Mouse (Mus musculus) midbrain, postnatal 0 days (tissue): ENCODE measurements around the gene Pdzk1ip1. TPM values are rescaled to one million over a fixed set of nuclear protein-coding genes. Genes with fewer than 3 reads are reported as not detected.

Experiments used
- ATAC-seq: fragments of 200-750 bp; cut with Nextera tagmentation; 2 replicates; pipeline ENCODE4 v1.8.0; 2017; ENCODE audit warnings: moderate number of reproducible peaks, mild to moderate bottlenecking, moderate TSS enrichment, moderate library complexity; ENCODE audit not compliant: low FRiP score
- DNase-seq: peaks from one replicate; pipeline ENCODE4 v3.0.0-alpha.2; 2015; ENCODE audit warnings: low spot score
- H3K27ac ChIP-seq: fragments of 300-500 bp; sonication (generic); 2 replicates; pipeline ENCODE4 v1.5.1; 2014; ENCODE audit warnings: low read depth, mild to moderate bottlenecking, low read length, mixed read lengths
- H3K27me3 ChIP-seq: fragments of 300-500 bp; sonication (generic); 2 replicates; pipeline ENCODE4 v1.6.1; 2014; ENCODE audit warnings: low read length, control low read depth, mixed read lengths; ENCODE audit not compliant: insufficient read depth
- H3K36me3 ChIP-seq: fragments of 300-500 bp; sonication (generic); 2 replicates; pipeline ENCODE4 v1.6.1; 2014; ENCODE audit warnings: low read length, control low read depth, mixed read lengths; ENCODE audit not compliant: insufficient read depth
- H3K4me1 ChIP-seq: fragments of 300-500 bp; sonication (generic); 2 replicates; pipeline ENCODE4 v1.6.1; 2014; ENCODE audit warnings: mild to moderate bottlenecking, control low read depth, antibody characterized with exemption, low read length, mixed read lengths; ENCODE audit not compliant: insufficient read depth
- H3K4me2 ChIP-seq: fragments of 300-500 bp; sonication (generic); 2 replicates; pipeline ENCODE4 v1.6.1; 2014; ENCODE audit warnings: low read depth, mild to moderate bottlenecking, low read length, mixed read lengths; ENCODE audit not compliant: poor library complexity, severe bottlenecking
- H3K4me3 ChIP-seq: fragments of 300-500 bp; sonication (generic); 2 replicates; pipeline ENCODE4 v1.5.1; 2014; ENCODE audit warnings: low read depth, mild to moderate bottlenecking, low read length, moderate library complexity
- H3K9ac ChIP-seq: fragments of 300-500 bp; sonication (generic); replicated peaks from 2 replicates; pipeline ENCODE4 v1.6.1; 2014; ENCODE audit warnings: mild to moderate bottlenecking, low read length, moderate library complexity, mixed read lengths; ENCODE audit not compliant: poor library complexity, severe bottlenecking
- H3K9me3 ChIP-seq: fragments of 300-500 bp; sonication (generic); 2 replicates; pipeline ENCODE4 v1.6.1; 2016; ENCODE audit warnings: low read length, control low read depth
- CTCF ChIP-seq: IDR thresholded peaks from 2 replicates; pipeline ENCODE4 v1.5.1; 2016; ENCODE audit warnings: antibody characterized with exemption, mild to moderate bottlenecking
- WGBS: fragments of 180-500 bp; shearing (Covaris S2); extraction: QIAGEN DNeasy Blood & Tissue Kit; methylation state at CpG from one replicate; pipeline ENCODE4 v1.1.7; 2014; 5-methylcytosine and 5-hydroxymethylcytosine counted together
- polyA plus RNA-seq: library from polyadenylated mRNA; unstranded; fragments of >200 nt; fragmentation: Nextera tagmentation; extraction: Ambion mirVana; gene quantifications from 2 replicates; pipeline ENCODE4 v1.2.1, GENCODE M21; 2015
- total RNA-seq: library from RNA; depleted of rRNA; stranded (reverse); fragments of >200 nt; gene quantifications from 2 replicates; pipeline ENCODE4 v1.2.3, GENCODE M21; 2014

Gene Pdzk1ip1
- total and polyA plus RNA-seq, 2 experiments from 2014 or later: 1.9 to 3.0 TPM

DNA sequence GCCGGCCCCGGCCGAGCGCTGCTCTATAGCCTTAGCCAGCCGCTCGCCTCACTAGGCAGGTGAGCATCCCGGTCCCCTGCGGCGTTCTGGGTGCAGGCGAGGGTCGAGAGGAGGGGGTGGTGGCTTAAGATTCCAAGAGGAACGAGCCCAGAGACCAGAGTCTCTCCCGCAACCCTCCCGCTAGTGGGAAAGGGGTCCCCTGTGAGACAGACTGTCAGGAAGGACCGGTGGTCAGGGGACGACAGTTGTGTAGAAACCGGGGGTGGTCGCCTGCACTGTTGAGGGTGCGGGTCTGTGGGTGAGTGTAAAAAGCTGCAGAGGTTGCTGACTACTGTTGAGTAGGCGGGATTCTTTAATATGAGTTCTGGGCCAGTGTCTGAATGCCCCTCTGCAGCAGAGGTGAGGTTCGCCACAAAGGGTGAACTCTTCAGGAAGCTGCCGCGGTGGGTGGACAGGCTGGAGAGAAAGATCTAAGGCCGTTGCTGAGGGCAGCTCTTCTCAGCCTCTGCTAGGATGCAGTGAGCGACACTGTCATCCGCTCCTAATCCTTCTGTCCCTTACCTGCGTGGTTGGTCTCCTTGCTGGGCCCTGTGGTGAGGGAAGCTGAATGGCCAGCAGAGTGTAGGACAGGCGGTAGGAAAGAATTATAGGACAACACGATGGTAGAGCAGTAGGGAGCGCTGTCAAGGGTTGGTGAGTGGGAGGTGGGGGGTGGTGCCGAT, 24.8 kb upstream of the Pdzk1ip1 start:
- Histone ChIP-seq H3K36me3 (no peaks in the 10 kb centered on the region; the same call in 1 of the 2 replicates), H3K9ac (peak overlapping the region; percentile 72), H3K9me3 (no peaks in the 10 kb centered on the region), H3K4me2 (peak overlapping the region; percentile 74), H3K4me1 (no peaks in the 10 kb centered on the region), H3K4me3 (peak overlapping the region; percentile 58), H3K27me3 (peaks cover 40% of the 10 kb centered on the region), H3K27ac (peak overlapping the region; percentile 19)
- ATAC-seq (peak; percentile 4; the same call in 1 of the 2 replicates), DNase-seq (no peak)
- TF ChIP-seq CTCF: no peak
- WGBS: 1% methylated on average over 31 of the region's 31 CpGs

DNA sequence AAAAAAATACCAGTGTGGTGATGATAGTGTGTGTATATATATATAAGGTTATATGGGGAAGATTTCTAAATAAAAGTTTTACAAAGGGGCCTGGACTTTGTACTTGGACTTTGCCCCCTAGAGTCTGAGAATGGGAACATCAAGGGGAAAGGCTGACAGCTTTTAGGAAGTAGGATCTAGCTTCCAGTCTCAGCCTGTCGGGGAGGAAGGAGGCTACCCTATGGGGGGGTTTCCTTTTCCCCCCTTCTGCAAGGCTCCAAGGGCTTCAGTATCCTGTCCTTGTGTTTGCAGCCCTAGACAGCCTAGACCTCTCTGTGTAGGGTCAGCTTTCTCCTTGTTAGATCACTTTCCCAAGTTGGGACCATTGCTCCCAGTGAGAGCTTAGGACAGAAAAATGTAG, 16.8 kb upstream of the Pdzk1ip1 start:
- ATAC-seq (no peak), DNase-seq (no peak)
- WGBS: 60% methylated on average over 1 of the region's 1 CpGs

GRCm38 (mm10) chr4:115074789-115075188, 13.7 kb upstream of the Pdzk1ip1 start:
- Histone ChIP-seq H3K27ac (no peak overlapping the region), H3K9ac (no peak overlapping the region), H3K4me3 (no peak overlapping the region), H3K4me1 (peaks cover 4% of the 10 kb centered on the region; the same call in 1 of the 2 replicates), H3K36me3 (no peaks in the 10 kb centered on the region), H3K27me3 (no peaks in the 10 kb centered on the region), H3K4me2 (no peak overlapping the region), H3K9me3 (no peaks in the 10 kb centered on the region)
- TF ChIP-seq CTCF: no peak
- no peak for ATAC-seq
- WGBS: 89% methylated on average over 1 of the region's 1 CpGs
- no peak for DNase-seq

More for the DNA sequence above, 16.8 kb upstream of the Pdzk1ip1 start:
- Histone ChIP-seq H3K27ac (no peak overlapping the region), H3K9me3 (no peaks in the 10 kb centered on the region), H3K4me3 (no peak overlapping the region), H3K36me3 (peaks cover 4% of the 10 kb centered on the region), H3K27me3 (no peaks in the 10 kb centered on the region; the same call in 1 of the 2 replicates), H3K4me1 (no peaks in the 10 kb centered on the region), H3K9ac (no peak overlapping the region), H3K4me2 (no peak overlapping the region)
- no peak for TF ChIP-seq CTCF

DNA sequence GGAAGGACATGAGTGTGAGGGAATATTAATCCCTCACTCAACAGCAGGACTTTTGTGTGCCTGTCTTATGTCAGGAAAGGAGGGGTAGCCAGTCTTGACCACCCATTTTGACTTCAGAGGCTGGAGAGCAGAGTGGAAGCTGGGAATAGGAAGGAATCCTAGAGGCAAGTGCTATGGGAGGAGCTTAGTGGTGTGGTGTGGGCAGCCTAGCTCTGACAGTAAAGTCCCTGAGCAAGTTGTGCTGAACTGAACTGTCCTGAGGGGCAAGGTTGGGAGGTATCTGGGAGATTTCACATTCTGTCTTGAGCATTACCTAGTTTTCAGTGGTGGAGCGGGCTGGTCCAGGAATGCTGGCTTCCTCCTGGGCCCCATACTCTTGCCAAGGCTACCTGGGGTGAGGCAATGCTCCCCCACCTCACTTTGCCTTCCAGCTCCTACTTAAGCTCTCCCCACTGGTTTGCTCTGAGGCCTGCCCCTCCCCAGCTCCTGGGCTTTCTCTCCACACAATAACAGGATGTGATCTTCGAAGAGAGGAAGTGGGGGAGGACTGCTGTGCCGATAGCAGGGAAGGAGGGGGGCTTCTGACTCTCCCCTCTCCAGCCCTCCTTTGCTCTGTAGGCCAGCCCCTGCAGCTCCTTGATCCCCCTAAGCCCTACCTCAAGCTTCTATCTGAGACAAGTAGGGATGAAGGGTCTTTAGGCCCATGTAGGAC, 13.1 kb upstream of the Pdzk1ip1 start:
- TF ChIP-seq CTCF: no peak
- H3K4me1 ChIP-seq: peaks cover 4% of the 10 kb centered on the region; the same call in 1 of the 2 replicates
- no peaks in the 10 kb centered on the region for H3K36me3 ChIP-seq
- no peaks in the 10 kb centered on the region for H3K9me3 ChIP-seq
- no peak overlapping the region for H3K4me3 ChIP-seq
- DNase-seq (no peak), ATAC-seq (no peak)
- no peak overlapping the region for H3K4me2 ChIP-seq
- WGBS: 56% methylated on average over 3 of the region's 3 CpGs
- no peak overlapping the region for H3K9ac ChIP-seq
- H3K27me3 ChIP-seq: no peaks in the 10 kb centered on the region
- no peak overlapping the region for H3K27ac ChIP-seq

DNA sequence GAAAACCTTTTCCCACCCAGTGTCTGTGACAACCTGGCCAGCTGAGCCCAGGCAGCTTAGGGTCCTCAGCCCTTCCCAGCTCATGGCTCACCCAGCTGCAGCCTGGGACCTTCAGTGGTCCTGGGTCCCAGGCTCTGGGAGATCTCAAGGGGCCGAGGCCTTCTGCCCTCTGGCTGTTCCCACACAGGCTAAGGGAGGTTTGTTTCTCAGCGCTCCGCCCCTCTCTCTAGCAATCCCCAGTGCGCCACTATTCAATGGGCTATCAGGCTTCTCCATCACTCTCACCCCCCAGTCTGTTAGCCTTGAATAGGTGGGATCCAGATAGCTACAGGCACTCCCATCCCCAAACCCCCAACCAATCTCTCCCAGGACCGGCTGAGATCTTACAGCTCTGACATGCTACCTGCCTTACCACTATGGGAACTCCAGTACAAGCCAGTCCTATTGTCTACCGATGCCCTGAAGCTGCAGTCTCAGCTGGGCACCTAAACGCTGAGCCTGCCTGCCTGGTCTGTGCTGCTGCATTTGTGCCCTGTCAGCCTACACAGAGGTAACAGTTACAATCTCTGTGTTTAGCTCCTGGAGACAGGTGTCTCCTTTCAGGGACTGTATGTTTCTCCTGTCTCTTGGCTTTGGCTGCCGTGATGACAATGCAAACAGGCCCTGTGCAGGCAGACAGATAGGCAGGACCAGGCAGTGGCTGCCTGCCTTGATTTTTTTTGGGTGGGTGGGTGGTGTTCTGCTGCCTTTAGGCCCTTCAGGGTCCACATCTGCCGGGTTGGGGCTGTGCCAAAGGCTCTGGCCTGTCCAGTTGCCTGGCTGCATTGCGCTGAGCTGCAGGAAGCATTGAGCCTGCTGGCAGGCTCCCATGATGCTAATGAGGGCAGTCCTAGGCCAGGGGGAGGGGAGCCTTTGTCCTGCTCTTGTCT, 9.4 kb upstream of the Pdzk1ip1 start:
- peaks cover 4% of the 10 kb centered on the region; the same call in 1 of the 2 replicates for H3K4me1 ChIP-seq
- no peak overlapping the region for H3K9ac ChIP-seq
- WGBS: 16% methylated on average over 10 of the region's 10 CpGs
- H3K9me3 ChIP-seq: no peaks in the 10 kb centered on the region
- H3K27ac ChIP-seq: no peak overlapping the region
- no peak for TF ChIP-seq CTCF
- H3K4me3 ChIP-seq: no peak overlapping the region
- H3K36me3 ChIP-seq: no peaks in the 10 kb centered on the region
- H3K27me3 ChIP-seq: no peaks in the 10 kb centered on the region
- ATAC-seq (peak; percentile 79), DNase-seq (peak; percentile 82)
- no peak overlapping the region for H3K4me2 ChIP-seq
